Mouse (Mus musculus) limb, embryonic 15.5 days (tissue): ENCODE data around the gene Ppp3cb. TPM values are rescaled to one million over a fixed set of nuclear protein-coding genes. Genes with fewer than 3 reads are reported as not detected.

Experiments
- ATAC-seq: fragments of 200-750 bp; cut with Nextera tagmentation; 2 replicates; pipeline ENCODE4 v1.8.0; 2017; ENCODE audit warnings: low read depth, moderate TSS enrichment; ENCODE audit not compliant: insufficient number of reproducible peaks, low FRiP score, low TSS enrichment
- H3K27ac ChIP-seq: fragments of 300-500 bp; sonication (generic); 2 replicates; pipeline ENCODE4 v1.5.1; 2015; ENCODE audit warnings: moderate library complexity, mild to moderate bottlenecking, inconsistent platforms
- H3K27me3 ChIP-seq: fragments of 300-500 bp; sonication (generic); 2 replicates; pipeline ENCODE4 v1.6.1; 2015; ENCODE audit warnings: inconsistent platforms
- H3K36me3 ChIP-seq: fragments of 300-500 bp; sonication (generic); 2 replicates; pipeline ENCODE4 v1.6.1; 2015; ENCODE audit warnings: inconsistent platforms
- H3K4me1 ChIP-seq: fragments of 300-500 bp; sonication (generic); 2 replicates; pipeline ENCODE4 v1.6.1; 2015; ENCODE audit warnings: inconsistent platforms
- H3K4me2 ChIP-seq: fragments of 300-500 bp; sonication (generic); 2 replicates; pipeline ENCODE4 v1.6.1; 2015; ENCODE audit warnings: mild to moderate bottlenecking, inconsistent platforms
- H3K4me3 ChIP-seq: fragments of 300-500 bp; sonication (generic); 2 replicates; pipeline ENCODE4 v1.5.1; 2015; ENCODE audit warnings: mild to moderate bottlenecking, inconsistent platforms
- H3K9ac ChIP-seq: fragments of 300-500 bp; sonication (generic); 2 replicates; pipeline ENCODE4 v1.6.1; 2015; ENCODE audit warnings: inconsistent platforms
- H3K9me3 ChIP-seq: fragments of 300-500 bp; sonication (generic); 2 replicates; pipeline ENCODE4 v1.6.1; 2016; ENCODE audit warnings: inconsistent platforms
- WGBS: fragments of 180-500 bp; shearing (Covaris S2); methylation state at CpG from one replicate; pipeline ENCODE4 v1.1.7; 2015; 5-methylcytosine and 5-hydroxymethylcytosine counted together
- polyA plus RNA-seq: library from polyadenylated mRNA; unstranded; fragments of >200 nt; fragmentation: Nextera tagmentation; extraction: Ambion mirVana; gene quantifications from 2 replicates; pipeline ENCODE4 v1.2.1, GENCODE M21; 2015

Ppp3cb gene
- polyA plus RNA-seq, 1 experiment from 2014 or later = 48.5 TPM

- no peaks in the 10 kb centered on the region for H3K27me3 ChIP-seq
- H3K4me2 ChIP-seq = peak within 1 kb of the TSS; percentile 60
- peak within 1 kb of the TSS; percentile 66 for H3K9ac ChIP-seq
- WGBS = under 1% methylated on average over 48 of the region's 48 CpGs
- H3K9me3 ChIP-seq = no peaks in the 10 kb centered on the region
- peaks cover 9% of the 10 kb centered on the region for H3K4me1 ChIP-seq
- ATAC-seq = peak; percentile 85
- H3K4me3 ChIP-seq = peak within 1 kb of the TSS; percentile 77
- peak within 1 kb of the TSS; percentile 77 for H3K27ac ChIP-seq
- peaks cover 8% of the 10 kb centered on the region for H3K36me3 ChIP-seq
Measured at GRCm38 (mm10) chr14:20479291-20480194, 66.8 kb downstream of the Ppp3cb start, which contains the start of gene Anxa7. TSS of gene Anxa7 (minus strand) at chr14:20480133.

- Histone ChIP-seq H3K36me3 (0 out of 2 replicates have a peak, but pooled peaks cover 4% of the 10 kb centered on the region), H3K4me3 (peak overlapping the region; percentile 77), H3K9me3 (no peaks in the 10 kb centered on the region), H3K4me2 (peak overlapping the region; percentile 60), H3K27ac (peak overlapping the region; percentile 77), H3K27me3 (no peaks in the 10 kb centered on the region), H3K4me1 (peaks cover 9% of the 10 kb centered on the region), H3K9ac (0 out of 2 replicates have a peak overlapping the region, but pooled peaks have one; percentile 66)
- no peak for ATAC-seq
- 4% methylated on average over 7 of the region's 7 CpGs for WGBS
Measured at GRCm38 (mm10) chr14:20478801-20479200, 67.6 kb downstream of the Ppp3cb start.

DNA sequence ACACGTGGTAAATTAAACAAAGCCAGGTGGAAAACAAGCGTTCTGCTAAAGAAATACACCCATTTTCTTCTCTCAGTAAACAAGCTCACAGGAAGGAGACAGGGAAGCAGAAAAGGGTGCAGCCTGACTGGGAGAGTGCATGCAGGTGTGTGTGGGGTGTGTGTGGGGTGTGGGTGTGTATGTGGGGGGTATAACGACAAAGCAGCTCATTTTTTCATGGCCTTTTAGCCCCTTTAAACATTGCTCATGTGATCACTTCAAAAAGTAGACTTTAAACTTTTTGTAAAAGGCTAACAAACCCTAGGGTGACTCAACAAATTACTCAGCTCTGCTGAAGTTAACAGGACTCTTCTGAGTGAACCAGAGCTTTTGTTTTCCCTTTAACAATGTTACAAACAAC lies 68.0 kb downstream of the Ppp3cb start:
- peak overlapping the region; percentile 77 for H3K4me3 ChIP-seq
- H3K9ac ChIP-seq = no peak overlapping the region
- WGBS = 23% methylated on average over 3 of the region's 3 CpGs
- H3K9me3 ChIP-seq = no peaks in the 10 kb centered on the region
- peak overlapping the region; percentile 60 for H3K4me2 ChIP-seq
- ATAC-seq = no peak
- peaks cover 9% of the 10 kb centered on the region for H3K4me1 ChIP-seq
- H3K36me3 ChIP-seq = 0 out of 2 replicates have a peak, but pooled peaks cover 4% of the 10 kb centered on the region
- peak overlapping the region; percentile 63; the same call in 1 of the 2 replicates for H3K27ac ChIP-seq
- H3K27me3 ChIP-seq = no peaks in the 10 kb centered on the region

DNA sequence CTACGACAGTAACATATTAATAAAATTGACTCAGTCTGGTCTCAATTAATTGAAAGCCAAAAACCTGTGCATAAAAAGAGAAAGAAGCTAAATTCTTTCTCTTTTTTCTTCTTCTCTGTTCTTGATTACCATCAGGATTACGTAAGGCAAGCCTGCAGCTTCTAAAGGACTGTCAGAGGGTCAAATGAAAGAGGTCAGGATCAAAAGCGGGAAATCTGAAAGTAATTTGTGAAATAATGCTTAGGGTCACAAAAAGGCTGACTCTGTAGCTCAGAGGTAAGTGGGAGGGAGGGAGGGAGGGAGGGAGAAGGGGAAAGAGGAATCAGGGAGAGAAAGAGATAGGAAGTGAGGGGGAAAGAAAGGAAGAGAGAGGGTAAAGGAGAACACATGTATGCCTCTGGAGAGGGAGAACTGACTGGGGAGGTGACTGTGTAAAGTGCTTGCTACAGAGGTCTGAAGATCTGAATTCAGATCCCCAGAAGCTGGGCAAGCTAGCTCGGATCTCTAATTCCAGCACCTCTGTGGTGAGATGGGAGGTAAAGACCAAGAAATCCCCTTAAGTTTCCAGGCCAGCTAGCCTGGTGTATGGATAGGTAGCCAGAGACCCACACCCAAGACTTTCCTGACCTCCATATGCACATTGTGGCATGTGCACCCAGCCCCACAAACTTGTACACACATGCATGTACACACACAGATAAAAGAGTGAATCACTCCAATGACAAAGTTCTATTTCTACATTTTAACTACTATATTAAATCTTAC lies 68.9 kb downstream of the Ppp3cb start:
- Histone ChIP-seq H3K4me1 (peaks cover 9% of the 10 kb centered on the region), H3K9ac (no peak overlapping the region), H3K27ac (no peak overlapping the region), H3K4me3 (no peak overlapping the region), H3K4me2 (no peak overlapping the region), H3K9me3 (no peaks in the 10 kb centered on the region), H3K36me3 (no peaks in the 10 kb centered on the region), H3K27me3 (no peaks in the 10 kb centered on the region)
- no peak for ATAC-seq
- 33% methylated on average over 4 of the region's 4 CpGs for WGBS

DNA sequence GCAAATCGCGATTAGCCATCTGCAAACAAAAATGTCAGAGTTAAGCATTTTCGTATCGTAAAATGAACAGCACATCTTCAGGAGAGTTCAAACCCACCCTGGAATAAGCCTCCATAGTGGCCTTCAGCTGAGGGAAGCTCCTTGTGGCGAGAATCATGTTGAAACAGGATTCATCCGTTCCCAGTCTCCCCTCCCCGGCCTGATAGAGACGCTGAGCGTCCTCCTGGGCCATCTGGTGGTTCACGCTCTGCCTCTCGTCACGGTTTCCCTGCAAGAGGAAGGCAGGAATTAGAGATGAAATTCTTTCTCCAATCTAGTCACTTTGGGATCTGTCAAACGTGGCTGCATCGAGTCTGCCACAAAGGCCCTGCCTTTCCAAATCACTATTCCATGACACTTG lies 86.2 kb downstream of the Ppp3cb start:
- peaks cover 79% of the 10 kb centered on the region for H3K36me3 ChIP-seq
- no peak overlapping the region for H3K27ac ChIP-seq
- H3K4me1 ChIP-seq = no peaks in the 10 kb centered on the region
- no peak for ATAC-seq
- H3K9me3 ChIP-seq = no peaks in the 10 kb centered on the region
- no peak overlapping the region for H3K4me3 ChIP-seq
- no peak overlapping the region for H3K4me2 ChIP-seq
- no peaks in the 10 kb centered on the region for H3K27me3 ChIP-seq
- no peak overlapping the region for H3K9ac ChIP-seq
- 74% methylated on average over 14 of the region's 14 CpGs for WGBS

GRCm38 (mm10) chr14:20458378-20458777 lies 88.0 kb downstream of the Ppp3cb start:
- Histone ChIP-seq H3K4me1 (no peaks in the 10 kb centered on the region), H3K9ac (no peak overlapping the region), H3K36me3 (peaks cover 69% of the 10 kb centered on the region), H3K9me3 (no peaks in the 10 kb centered on the region), H3K27me3 (no peaks in the 10 kb centered on the region), H3K4me2 (no peak overlapping the region), H3K27ac (no peak overlapping the region), H3K4me3 (no peak overlapping the region)
- WGBS = 89% methylated on average over 9 of the region's 9 CpGs
- ATAC-seq = no peak

- WGBS = 89% methylated on average over 5 of the region's 5 CpGs
- ATAC-seq = no peak
- no peak overlapping the region for H3K4me2 ChIP-seq
Measured at GRCm38 (mm10) chr14:20452929-20453328, 93.4 kb downstream of the Ppp3cb start.

GRCm38 (mm10) chr14:20451765-20452331 lies 94.5 kb downstream of the Ppp3cb start, which contains the start of gene Cfap70:
TSS of gene Cfap70 (minus strand) at chr14:20452226.
- Histone ChIP-seq H3K9ac (peak within 1 kb of the TSS; percentile 27; the same call in 1 of the 2 replicates), H3K9me3 (no peaks in the 10 kb centered on the region), H3K36me3 (peaks cover 16% of the 10 kb centered on the region), H3K27ac (no peak within 1 kb of the TSS), H3K4me2 (peak within 1 kb of the TSS; percentile 64), H3K4me3 (peak within 1 kb of the TSS; percentile 40), H3K4me1 (no peaks in the 10 kb centered on the region), H3K27me3 (no peaks in the 10 kb centered on the region)
- WGBS = 2% methylated on average over 15 of the region's 15 CpGs
- no peak for ATAC-seq

More at GRCm38 (mm10) chr14:20452929-20453328, 93.4 kb downstream of the Ppp3cb start:
- Histone ChIP-seq H3K27me3 (no peaks in the 10 kb centered on the region), H3K27ac (no peak overlapping the region), H3K36me3 (peaks cover 19% of the 10 kb centered on the region), H3K4me1 (no peaks in the 10 kb centered on the region), H3K9me3 (no peaks in the 10 kb centered on the region), H3K4me3 (no peak overlapping the region), H3K9ac (no peak overlapping the region)

DNA sequence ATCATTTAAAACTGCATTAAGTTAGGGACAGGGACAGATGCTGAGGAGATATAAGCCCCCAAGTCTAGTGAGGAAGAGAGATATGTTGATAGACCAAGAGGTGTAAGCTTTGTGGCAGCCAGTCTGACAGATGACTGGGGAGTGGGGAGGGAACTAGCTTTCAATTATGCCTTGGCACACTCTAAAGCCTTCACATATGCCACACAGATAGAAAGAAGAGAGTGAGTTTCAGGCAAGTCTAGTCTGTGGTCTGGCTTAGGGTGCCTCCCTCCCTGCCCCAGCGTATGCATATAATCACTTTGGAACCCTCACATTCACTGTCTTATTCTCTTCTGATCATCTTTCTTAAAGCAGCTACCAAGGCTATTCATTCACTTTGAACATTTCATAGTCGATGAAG lies 95.1 kb downstream of the Ppp3cb start:
- peak overlapping the region; percentile 64 for H3K4me2 ChIP-seq
- peak overlapping the region; percentile 40 for H3K4me3 ChIP-seq
- H3K27ac ChIP-seq = no peak overlapping the region
- H3K9ac ChIP-seq = 0 out of 2 replicates have a peak overlapping the region, but pooled peaks have one; percentile 4
- no peak for ATAC-seq
- peaks cover 11% of the 10 kb centered on the region for H3K36me3 ChIP-seq
- H3K9me3 ChIP-seq = no peaks in the 10 kb centered on the region
- no peaks in the 10 kb centered on the region for H3K4me1 ChIP-seq
- H3K27me3 ChIP-seq = no peaks in the 10 kb centered on the region
- WGBS = 12% methylated on average over 2 of the region's 2 CpGs
